Mouse (Mus musculus) retina, postnatal 7 days (tissue): ENCODE measurements at regions not wholly inside any gene's neighbourhood (a gene's known extent, or its start where the extent isn't known, plus 50 kb on each side); places are given as distances from the start of the nearest gene placed in this dataset.

ENCODE experiments used
- DNase-seq: peaks from one replicate; pipeline ENCODE4 v3.0.0-alpha.2; 2012; ENCODE audit warnings: low read depth, low spot score

DNA sequence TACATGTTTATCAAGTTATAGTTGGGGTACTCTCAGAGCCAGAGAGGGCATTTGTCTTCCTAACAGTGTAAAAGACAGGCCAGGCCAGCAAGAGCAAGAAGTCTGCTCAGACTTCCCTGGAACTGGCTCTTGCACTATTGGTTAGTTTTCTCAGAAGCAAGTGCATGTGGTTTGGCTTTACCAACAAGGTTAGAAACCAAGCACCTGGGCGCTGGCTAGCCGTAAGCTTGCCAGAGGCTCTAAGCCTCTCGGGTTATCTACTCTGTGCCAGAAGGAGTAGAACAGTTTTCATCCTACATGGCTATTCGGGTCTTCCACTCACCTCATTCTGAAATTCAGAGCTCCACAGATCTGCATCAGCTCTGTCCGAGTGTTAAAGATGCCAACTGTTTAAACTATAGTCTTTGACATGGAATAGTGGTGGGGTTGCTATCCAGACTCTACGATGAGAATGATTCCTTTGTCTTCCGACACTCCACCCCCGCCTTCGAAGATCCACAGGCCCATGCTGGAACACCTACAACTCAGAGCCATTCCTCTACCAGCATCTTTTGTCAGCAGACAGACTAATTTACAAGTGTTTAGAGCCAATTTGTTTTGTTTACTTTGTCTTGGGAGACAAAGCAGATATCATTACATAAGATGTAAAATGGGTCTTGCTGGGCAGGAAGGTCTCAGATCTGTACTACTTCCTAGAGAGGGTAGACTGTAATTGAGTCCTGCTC lies 338.4 kb upstream of the Jarid2 start:
- DNase-seq, result no peak

DNA sequence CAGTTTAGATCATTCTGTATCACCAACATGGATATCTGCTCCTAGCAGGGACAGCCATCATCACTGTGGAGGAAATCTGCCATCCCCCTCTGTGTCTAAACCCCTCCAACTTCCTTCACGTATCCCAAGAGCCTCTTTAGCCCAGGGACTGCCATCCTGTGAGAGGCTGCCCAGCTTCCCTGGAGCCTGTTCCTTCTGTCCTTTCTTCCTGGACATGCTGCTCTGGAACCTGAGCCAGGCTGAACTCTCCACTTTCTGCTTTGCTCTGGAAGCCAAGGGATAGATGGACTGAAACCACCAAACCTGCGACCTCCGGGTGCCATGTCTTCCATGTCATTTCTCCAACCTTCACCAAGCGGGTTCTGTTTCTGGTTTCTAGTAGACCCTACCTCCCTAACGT lies 335.3 kb upstream of the Jarid2 start:
- no peak for DNase-seq

DNA sequence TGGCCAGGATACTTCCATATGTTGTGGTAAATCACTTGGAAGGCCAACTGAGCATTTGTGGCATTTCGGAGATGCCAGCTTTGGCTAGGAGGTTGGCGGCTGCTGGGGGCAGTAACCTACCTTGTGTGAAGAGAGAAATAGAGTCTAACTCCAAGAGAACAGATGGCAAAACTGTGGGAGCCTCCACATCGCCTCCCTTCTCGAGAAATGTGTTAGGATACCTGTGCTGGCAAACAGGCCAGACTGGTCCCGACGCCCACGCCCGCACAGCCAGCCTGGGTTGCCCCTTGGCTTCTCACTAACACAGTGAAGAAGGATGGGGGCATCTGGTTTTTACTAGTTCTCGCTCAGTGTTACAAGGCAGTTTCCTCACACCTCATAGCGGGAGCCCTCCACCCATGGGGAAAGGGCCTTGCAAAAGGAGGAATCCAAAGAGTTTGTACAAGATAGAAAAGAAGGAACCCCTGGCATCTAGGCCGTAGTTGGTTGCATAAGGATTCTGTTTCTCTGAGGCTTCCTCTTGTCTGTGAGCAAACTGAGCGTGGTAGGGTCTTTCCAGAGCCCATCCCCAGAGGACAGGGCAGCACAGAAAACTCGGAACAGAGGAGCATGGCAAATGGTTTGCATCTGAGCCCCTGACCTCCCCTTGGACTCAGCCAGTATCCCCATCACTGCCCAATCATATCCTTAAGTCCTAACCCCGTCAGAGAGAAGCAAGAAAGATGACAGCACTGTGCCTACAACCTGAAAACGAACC lies 330.5 kb upstream of the Jarid2 start:
- DNase-seq, result no peak

DNA sequence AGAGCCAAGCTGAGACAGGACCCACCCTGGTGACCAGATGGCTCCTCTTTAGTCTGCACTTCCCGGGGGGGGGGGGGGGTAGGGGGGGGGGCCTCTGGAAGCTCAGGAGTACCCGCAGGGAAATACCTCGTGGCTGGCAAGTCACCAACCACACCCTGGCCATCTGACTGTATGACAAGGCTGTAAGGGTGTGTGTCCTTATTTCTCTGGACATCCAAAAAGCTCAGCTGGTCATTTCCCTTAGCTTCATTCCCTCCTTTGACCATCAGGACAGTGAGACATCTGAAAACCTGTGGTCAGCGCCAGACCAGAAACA lies 329.9 kb upstream of the Jarid2 start:
- no peak for DNase-seq

DNA sequence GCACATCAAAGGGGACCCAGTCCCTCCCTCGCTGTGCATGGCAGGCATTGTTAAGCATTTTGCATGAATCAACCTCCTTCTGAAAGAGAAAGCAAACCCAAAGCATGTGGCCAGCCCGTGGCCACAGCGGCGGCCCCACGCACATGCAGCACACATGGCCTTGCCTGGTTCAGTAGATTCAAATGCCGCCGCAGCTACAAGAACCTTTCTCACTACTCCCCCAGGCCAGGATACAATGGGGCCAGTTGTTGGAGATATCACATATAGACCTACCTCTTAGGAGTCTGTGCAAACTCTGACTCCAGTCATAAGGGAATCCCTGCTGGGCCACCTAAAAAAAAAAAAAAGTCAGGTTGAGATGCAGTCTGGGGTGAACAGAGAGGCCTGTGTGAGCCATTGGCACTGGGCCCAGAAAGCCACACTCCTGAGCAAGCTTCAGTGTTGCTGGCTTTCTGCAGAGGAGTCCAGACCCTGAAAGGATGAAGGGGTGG lies 329.4 kb upstream of the Jarid2 start:
- DNase-seq, result no peak

DNA sequence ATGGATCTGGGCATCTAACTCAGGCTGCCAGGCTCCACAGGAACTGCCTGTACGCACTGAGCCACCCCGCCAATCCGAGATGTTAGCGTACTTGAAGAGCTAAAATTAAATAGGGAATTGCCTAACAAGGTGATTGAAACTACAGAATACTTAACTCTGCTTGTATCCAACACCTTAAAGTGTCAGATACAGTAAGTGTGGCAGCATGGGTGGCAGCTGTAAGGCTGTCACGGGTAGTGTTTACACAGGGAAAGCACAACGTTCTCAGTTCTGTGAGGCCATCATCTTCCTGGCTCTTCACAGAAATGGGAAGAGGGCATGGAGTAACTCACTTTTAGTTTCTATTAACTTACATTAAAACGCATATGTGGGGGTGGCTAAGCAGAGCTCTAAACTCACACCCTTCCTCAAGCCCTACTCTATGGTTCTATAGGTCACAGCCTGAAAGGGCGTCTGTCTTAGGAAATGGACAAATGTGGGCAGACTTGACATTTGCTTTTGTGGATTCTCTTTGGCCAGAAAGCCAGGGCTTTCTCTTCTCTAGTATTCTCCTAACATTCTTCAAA lies 325.2 kb upstream of the Jarid2 start:
- no peak for DNase-seq

DNA sequence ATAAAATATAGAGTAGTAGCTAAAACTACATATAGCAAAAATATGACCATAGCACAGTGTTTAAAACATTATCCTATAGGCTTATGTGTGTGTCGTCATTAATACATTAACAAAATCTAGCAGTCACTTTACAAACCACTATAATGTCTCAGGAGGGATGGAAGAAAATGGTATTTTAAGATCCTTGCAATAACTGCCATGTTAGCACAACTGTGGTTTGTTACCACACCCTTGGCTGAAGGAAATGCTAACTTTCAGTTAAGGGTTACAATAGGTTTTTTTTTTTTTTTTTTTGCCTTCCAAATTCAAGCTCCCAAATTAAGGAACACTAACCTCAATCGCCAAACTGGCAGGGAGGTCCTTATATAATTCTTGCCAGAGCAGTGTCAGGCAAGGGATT lies 322.0 kb upstream of the Jarid2 start:
- DNase-seq, result no peak

DNA sequence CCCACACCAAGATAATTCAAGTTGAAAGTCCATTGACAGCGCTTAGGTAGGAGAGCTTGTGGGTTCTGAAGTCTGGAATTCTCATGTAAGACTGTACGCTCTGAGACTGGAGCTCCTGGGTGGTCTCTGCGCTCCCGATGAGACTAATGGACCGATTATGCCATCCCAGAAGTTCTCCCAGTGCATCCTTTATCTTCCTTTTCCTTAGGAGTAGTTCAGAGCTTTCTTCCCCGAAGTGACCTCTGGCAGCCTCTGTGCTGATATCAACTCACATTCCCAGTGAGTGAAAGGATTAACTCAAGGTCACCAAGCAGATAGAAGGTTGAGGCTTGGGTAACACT lies 320.7 kb upstream of the Jarid2 start:
- no peak for DNase-seq

DNA sequence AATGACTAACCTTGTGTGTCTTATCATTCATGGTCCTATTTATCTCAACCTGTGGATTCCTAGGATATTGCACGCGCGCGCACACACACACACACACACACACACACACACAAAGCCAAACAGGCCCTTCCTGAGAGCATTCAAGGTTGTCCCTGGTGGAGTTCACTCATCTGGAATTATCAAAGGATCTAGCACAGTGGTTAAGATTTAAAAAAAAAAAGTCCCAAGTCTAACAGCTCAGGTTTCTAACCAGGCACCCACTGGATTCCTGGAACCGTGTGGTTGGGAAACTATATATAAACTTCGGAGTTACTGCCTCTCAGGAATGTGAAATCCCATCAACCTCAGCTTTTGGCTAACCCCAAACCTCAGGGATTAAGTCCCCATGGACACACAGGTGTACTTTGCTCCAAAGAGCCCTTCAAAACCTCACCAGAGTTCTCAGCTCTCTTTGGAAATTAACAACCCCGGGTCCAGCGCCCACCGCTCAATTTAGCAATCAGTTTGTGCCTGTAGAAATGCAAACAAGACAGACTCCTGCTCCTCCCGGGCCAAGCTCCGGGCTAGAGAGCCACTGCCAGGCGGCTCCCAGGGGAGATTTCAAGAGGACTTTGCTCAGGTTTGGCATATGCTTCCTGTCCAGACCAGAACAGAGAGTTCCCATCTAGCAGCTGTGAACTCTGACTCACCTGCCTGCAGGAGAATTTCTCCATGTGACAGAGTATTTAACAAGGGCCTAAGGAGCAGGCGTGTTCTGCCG lies 320.1 kb upstream of the Jarid2 start:
- no peak for DNase-seq

DNA sequence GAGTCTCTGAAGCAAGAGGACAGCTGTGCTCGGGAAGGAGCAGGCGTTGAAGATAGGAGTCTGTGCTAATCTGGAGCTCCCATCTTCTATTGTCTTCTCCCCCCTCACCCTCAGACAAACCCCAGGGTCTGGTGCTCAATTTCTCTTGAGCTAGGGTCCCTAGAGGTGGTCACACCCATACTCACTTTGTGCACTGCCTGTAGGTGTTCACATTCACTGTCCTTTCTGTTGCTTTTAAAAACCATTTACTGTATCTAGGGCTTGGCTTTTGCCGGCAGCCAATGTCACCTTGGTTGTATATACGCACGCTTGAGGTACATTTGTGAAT lies 319.6 kb upstream of the Jarid2 start:
- DNase-seq, result no peak

DNA sequence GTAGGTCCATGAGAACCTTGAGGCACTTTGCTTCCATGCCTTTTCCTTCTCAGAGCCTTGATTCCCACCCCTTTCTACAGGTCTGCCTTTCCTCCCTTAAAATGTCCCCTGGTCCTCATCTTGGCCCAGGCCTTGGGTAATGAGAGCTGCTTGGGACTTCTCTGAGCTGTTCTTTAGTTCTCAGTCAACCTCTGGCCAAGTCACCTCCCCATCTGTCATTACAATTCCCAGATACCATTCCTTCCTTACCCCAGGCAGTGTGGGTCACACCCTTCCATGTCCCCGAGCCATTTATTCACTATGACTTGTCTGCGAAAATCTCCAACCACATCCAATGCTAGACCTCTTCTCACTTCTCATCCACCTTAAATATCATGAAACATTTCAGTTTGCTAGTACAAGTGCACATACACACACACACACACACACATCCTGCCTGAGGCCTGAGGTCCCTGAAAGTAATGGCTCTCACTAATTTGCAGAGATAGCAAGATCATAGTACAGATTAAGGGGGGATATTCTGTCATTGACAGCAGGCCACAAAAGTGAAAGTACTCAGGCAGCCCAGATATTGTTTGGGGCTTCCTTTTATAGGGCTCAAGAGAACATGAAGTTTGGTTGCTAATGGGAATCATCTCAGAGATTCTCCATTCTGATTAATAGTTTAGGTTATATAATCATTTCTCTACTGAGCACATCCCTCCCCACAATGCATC lies 317.3 kb upstream of the Jarid2 start:
- no peak for DNase-seq

DNA sequence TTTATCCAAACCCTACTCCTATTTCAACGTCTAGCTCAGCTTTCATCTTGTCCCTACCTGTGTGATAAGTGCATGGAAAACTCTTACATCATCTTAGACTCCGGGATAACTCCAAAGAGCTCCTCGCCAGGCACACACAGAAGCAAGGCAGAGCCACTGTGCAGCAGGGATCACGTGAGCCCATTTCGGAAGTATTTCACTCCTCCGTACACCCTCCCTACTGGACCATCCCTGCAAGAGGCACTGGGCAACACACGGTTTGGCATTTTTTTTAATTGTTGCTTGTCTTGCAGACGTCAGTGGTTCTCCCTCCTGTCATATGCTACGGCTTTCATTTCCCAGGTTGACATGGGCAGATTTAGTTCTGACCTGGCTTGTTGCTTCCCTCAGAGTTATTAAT lies 316.0 kb upstream of the Jarid2 start:
- no peak for DNase-seq

DNA sequence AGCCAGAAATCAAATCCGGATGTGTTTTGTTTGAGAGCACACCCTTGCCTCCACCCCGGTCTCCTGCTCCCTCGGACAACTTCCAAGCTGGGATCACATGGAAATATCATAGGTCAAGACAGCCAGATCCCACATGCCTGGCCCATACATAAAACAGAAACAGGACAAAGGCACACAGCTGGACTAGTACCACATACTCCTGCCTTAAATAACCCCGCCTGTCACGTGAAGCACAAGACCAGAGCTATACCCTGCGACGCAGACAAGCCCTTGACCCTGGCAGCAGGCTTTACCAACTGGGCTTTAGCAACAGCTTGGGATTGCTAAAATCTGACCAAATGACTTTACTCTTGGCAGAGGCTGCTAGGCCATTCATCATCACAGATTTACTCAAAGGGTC lies 313.3 kb upstream of the Jarid2 start:
- no peak for DNase-seq

DNA sequence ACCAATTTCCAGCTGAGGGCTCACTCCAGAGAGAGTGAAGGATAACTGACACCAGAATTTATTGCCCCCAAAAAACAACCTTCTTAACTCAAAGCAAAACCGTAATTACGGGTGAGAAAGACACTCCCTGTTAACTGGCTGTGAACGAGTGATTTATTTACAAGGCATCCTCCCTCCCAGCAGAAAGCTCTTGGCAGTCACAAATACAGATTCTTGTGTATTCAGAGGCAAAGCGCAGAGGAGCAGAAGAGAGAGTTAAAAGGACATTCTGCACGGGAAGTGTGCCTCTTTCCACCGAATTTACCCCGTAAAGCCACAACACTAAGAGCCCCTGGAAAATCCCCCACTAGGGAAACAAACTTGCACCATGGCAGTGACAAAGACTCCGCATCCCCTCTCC lies 312.3 kb upstream of the Jarid2 start:
- no peak for DNase-seq

DNA sequence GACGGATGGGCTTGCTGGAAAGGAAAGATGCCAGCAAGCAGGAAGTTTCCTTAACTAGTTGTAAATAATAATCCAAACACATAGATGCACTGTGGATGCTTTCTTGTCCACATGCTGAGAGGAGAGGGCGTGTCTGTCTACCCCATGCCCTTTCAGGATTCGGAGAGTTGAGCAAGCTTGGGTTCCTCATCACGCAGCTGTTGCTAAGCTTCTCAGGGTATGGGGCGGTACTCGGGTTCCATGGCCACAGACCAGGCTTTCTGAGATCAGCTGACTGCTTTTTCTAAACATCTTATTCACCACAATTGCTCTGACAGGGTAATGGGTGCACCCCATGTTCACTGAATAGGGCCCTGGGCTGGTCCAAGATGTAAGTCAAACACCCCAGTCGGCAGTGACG lies 310.2 kb upstream of the Jarid2 start:
- no peak for DNase-seq

DNA sequence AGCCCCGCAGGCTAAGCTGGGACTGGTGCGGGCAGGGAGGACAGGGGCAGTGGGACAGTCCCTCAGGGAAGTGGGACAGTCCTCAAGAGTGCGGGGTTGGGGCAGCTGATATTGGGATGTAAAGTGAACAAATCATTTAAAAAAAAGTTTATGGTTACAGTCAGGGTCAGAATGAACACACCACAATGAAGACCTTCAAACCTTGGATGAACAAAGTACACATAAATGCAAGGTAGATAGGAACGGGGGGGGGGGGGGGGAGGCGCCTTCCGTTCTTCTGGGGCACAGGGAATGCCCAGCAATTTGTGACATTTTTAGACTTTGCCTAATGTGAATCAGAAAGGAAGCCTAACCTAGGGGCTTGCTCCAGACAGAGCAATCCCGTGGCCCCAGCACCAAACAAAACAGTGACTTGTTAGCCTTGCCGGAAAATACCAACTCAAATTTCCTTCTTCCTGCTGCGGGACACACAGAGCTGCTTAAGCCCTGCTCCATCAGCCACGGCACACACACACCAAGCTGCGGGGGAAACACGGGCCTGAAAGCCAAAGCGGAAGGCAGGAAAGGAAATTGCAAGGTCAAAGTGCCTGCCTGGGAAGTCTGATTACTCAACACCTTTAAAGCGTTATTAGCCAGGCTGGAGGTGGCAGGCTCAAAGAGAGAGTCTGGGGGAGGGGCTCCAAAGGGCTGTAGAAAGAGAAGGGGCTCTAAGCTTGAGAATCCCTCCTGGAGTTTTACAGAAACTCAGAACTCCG lies 309.6 kb upstream of the Jarid2 start:
- no peak for DNase-seq

DNA sequence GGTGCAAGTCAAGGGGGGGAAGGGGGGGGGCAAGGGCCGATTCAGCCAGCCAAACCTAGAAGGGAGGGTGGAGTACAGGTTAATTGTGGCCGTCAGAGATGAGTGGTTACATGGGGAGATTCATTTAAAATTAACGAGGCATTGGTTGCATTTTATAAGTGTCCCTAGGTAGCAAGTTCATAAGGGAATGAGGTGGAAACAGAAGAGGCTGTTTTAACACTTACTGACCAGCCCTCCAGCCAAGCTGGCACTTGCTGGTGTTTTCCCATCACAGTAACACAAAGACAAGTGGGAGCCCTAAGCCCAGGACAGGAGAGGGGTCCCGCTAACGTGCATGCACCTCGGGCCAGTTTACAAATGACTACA lies 309.1 kb upstream of the Jarid2 start:
- no peak for DNase-seq

DNA sequence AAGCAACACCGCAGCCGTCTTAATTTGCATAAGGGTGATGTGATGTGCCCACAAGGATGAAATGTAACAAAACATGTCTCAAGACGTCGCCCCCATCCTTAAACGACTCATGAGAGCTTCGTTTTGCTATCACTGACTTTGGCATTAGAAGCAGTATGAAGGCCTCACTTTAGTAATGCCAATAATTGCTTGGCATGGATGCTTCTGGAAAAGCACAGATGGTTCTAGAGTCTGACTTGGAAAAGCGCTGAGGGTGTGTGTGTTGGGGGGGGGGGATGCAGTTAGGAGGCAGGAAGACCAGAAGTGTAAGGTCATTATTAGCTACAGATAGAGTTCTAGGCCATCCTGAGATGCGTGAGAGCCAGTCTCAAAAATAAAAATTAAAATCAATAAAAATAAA lies 308.3 kb upstream of the Jarid2 start:
- no peak for DNase-seq

DNA sequence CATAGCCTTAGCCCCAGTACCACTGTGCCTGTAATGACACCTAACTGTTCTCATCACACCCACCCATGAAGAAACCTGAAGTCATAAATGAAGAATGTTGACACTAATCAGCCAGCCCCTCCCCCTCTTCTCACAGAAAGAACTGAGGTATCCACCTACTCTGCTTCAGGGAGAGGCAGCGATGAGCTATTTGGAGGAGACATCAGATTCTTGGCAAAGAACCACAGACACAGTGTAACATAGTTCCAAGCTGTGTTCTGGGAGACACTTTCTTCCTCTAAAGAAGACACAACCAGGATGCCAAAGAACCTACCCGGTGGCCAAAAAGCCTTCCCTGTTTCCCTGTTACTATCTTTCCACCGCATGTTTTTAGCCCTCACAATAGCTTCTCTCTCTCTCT lies 307.8 kb upstream of the Jarid2 start:
- DNase-seq, result no peak

DNA sequence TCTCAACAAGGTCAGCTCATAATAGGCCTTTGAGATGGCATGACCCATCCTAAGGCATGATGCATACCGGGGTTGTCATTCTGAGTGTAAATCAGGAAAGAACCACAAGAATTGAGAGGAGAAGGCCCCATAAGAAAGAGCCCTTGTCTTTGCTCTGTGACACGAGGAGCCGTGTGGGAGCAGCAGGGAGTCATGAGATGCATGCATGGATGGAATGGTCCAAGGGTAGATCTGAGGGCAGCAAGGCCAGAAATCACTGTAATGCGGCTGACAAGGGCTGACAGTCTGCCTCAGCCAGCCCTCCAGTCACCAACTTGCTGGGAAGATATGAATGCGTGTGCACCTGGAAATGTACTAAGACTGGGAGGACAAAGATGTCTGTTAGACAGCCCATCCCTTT lies 307.4 kb upstream of the Jarid2 start:
- no peak for DNase-seq

DNA sequence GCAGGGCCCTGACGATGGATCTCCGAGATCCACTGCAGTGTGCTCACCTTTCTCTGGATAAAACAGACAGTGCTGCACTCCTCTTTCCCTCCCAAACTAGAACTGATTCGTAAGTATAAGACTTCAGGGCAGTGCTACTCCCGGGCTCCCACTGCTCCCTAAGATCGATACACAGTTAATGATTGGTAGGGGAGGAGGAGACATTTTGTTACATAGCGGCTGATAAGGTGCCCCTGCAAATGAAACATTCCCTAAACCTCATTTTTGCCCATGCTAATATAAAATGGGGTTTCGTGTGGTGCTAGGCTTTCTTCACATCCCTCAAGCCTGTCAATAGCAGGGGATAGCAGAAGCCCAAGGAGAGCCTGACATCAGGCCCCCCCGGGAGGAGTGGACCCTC lies 298.8 kb upstream of the Jarid2 start:
- no peak for DNase-seq
